Mouse (Mus musculus): Measurements from ENCODE around the gene Nrp1. TPM values are rescaled to one million over a fixed set of nuclear protein-coding genes. Genes with fewer than 3 reads are reported as not detected.

Gene Nrp1
- polyA plus RNA-seq, 1 experiment from 2014 or later: 151 TPM

GRCm38 (mm10) chr8:128474614-128475013 is 116.2 kb downstream of the Nrp1 start:
- Histone ChIP-seq H3K4me1 (replicated peaks) (no peaks in the 10 kb centered on the region; the same call in 1 of the 2 replicates), H3K9me3 (no peaks in the 10 kb centered on the region), H3K4me2 (no peak overlapping the region), H3K27me3 (no peaks in the 10 kb centered on the region), H3K9ac (no peak overlapping the region), H3K27ac (replicated peaks) (no peak overlapping the region), H3K36me3 (peaks cover 46% of the 10 kb centered on the region), H3K4me3 (no peak overlapping the region)
- WGBS: 72% methylated on average over 2 of the region's 2 CpGs
- ATAC-seq (ENCODE audit: low read depth): no peak

- WGBS: 59% methylated on average over 1 of the region's 1 CpGs
- Histone ChIP-seq H3K4me2 (no peak overlapping the region), H3K9me3 (no peaks in the 10 kb centered on the region), H3K27ac (replicated peaks) (no peak overlapping the region), H3K27me3 (no peaks in the 10 kb centered on the region), H3K36me3 (peaks cover 38% of the 10 kb centered on the region), H3K4me3 (no peak overlapping the region), H3K9ac (no peak overlapping the region), H3K4me1 (replicated peaks) (no peaks in the 10 kb centered on the region; the same call in 1 of the 2 replicates)
- no peak for ATAC-seq (ENCODE audit: low read depth)
These were observed 117.8 kb downstream of the Nrp1 start for GRCm38 (mm10) chr8:128476206-128476605.

- Histone ChIP-seq H3K27ac (replicated peaks) (no peak overlapping the region), H3K9ac (no peak overlapping the region), H3K4me3 (no peak overlapping the region), H3K36me3 (peaks cover 42% of the 10 kb centered on the region), H3K4me2 (no peak overlapping the region), H3K27me3 (no peaks in the 10 kb centered on the region), H3K4me1 (replicated peaks) (no peaks in the 10 kb centered on the region; the same call in 1 of the 2 replicates), H3K9me3 (no peaks in the 10 kb centered on the region)
- 86% methylated on average over 4 of the region's 4 CpGs for WGBS
- no peak for ATAC-seq (ENCODE audit: low read depth)
These were observed 119.6 kb downstream of the Nrp1 start for GRCm38 (mm10) chr8:128478017-128478416.

- Histone ChIP-seq H3K4me1 (replicated peaks) (peaks cover 3% of the 10 kb centered on the region; the same call in 1 of the 2 replicates), H3K36me3 (peaks cover 44% of the 10 kb centered on the region), H3K9ac (no peak overlapping the region), H3K27ac (replicated peaks) (no peak overlapping the region), H3K4me3 (no peak overlapping the region), H3K27me3 (no peaks in the 10 kb centered on the region), H3K4me2 (no peak overlapping the region), H3K9me3 (no peaks in the 10 kb centered on the region)
- ATAC-seq (ENCODE audit: low read depth): no peak
- WGBS: 76% methylated on average over 5 of the region's 5 CpGs
These were observed 121.1 kb downstream of the Nrp1 start for GRCm38 (mm10) chr8:128479309-128480013.

- no peak overlapping the region for H3K4me2 ChIP-seq
- WGBS: 89% methylated on average over 8 of the region's 8 CpGs
- no peak overlapping the region for H3K9ac ChIP-seq
- H3K4me3 ChIP-seq: no peak overlapping the region
- no peak for ATAC-seq (ENCODE audit: low read depth)
- H3K9me3 ChIP-seq: no peaks in the 10 kb centered on the region
- peaks cover 7% of the 10 kb centered on the region; the same call in 1 of the 2 replicates for H3K4me1 ChIP-seq (replicated peaks)
- H3K36me3 ChIP-seq: peaks cover 41% of the 10 kb centered on the region
- no peak overlapping the region for H3K27ac ChIP-seq (replicated peaks)
- H3K27me3 ChIP-seq: no peaks in the 10 kb centered on the region
These were observed 122.7 kb downstream of the Nrp1 start for GRCm38 (mm10) chr8:128480896-128481665.

- H3K27me3 ChIP-seq: no peaks in the 10 kb centered on the region
These were observed 124.9 kb downstream of the Nrp1 start for GRCm38 (mm10) chr8:128483344-128483743.

GRCm38 (mm10) chr8:128484720-128485124 is 126.3 kb downstream of the Nrp1 start:
- no peaks in the 10 kb centered on the region for H3K9me3 ChIP-seq
- no peak overlapping the region for H3K27ac ChIP-seq (replicated peaks)
- WGBS: 88% methylated on average over 1 of the region's 1 CpGs
- H3K27me3 ChIP-seq: no peaks in the 10 kb centered on the region
- H3K9ac ChIP-seq: no peak overlapping the region
- H3K4me1 ChIP-seq (replicated peaks): peaks cover 30% of the 10 kb centered on the region
- H3K4me2 ChIP-seq: no peak overlapping the region
- peaks cover 36% of the 10 kb centered on the region for H3K36me3 ChIP-seq
- no peak overlapping the region for H3K4me3 ChIP-seq
- ATAC-seq (ENCODE audit: low read depth): no peak

More at GRCm38 (mm10) chr8:128483344-128483743, 124.9 kb downstream of the Nrp1 start:
- 73% methylated on average over 3 of the region's 3 CpGs for WGBS
- H3K4me3 ChIP-seq: no peak overlapping the region
- H3K4me2 ChIP-seq: no peak overlapping the region
- no peak overlapping the region for H3K9ac ChIP-seq
- no peaks in the 10 kb centered on the region for H3K9me3 ChIP-seq
- ATAC-seq (ENCODE audit: low read depth): no peak
- no peak overlapping the region for H3K27ac ChIP-seq (replicated peaks)
- peaks cover 26% of the 10 kb centered on the region for H3K36me3 ChIP-seq
- H3K4me1 ChIP-seq (replicated peaks): peaks cover 17% of the 10 kb centered on the region

- no peak overlapping the region for H3K4me2 ChIP-seq
- no peaks in the 10 kb centered on the region for H3K9me3 ChIP-seq
- WGBS: 67% methylated on average over 2 of the region's 2 CpGs
- no peak overlapping the region for H3K4me3 ChIP-seq
- H3K36me3 ChIP-seq: peaks cover 34% of the 10 kb centered on the region
- no peaks in the 10 kb centered on the region for H3K27me3 ChIP-seq
- ATAC-seq (ENCODE audit: low read depth): no peak
- H3K27ac ChIP-seq (replicated peaks): no peak overlapping the region
- H3K9ac ChIP-seq: no peak overlapping the region
- H3K4me1 ChIP-seq (replicated peaks): peaks cover 43% of the 10 kb centered on the region
These were observed 127.6 kb downstream of the Nrp1 start for GRCm38 (mm10) chr8:128486043-128486442.

- 14% methylated on average over 10 of the region's 10 CpGs for WGBS
- Histone ChIP-seq H3K27me3 (no peaks in the 10 kb centered on the region), H3K4me1 (replicated peaks) (peaks cover 45% of the 10 kb centered on the region), H3K36me3 (peaks cover 24% of the 10 kb centered on the region), H3K9ac (no peak overlapping the region), H3K4me2 (no peak overlapping the region), H3K9me3 (no peaks in the 10 kb centered on the region), H3K27ac (replicated peaks) (peak overlapping the region; percentile 59; the same call in 1 of the 2 replicates), H3K4me3 (no peak overlapping the region)
- ATAC-seq (ENCODE audit: low read depth): no peak
These were observed 129.8 kb downstream of the Nrp1 start for GRCm38 (mm10) chr8:128487966-128488931.

GRCm38 (mm10) chr8:128489351-128489750 is 130.9 kb downstream of the Nrp1 start:
- no peak overlapping the region for H3K9ac ChIP-seq
- H3K27ac ChIP-seq (replicated peaks): peak overlapping the region; percentile 67
- ATAC-seq (ENCODE audit: low read depth): no peak
- peaks cover 35% of the 10 kb centered on the region for H3K36me3 ChIP-seq
- H3K27me3 ChIP-seq: no peaks in the 10 kb centered on the region
- H3K4me2 ChIP-seq: no peak overlapping the region
- no peaks in the 10 kb centered on the region for H3K9me3 ChIP-seq
- WGBS: 87% methylated on average over 1 of the region's 1 CpGs
- peaks cover 43% of the 10 kb centered on the region for H3K4me1 ChIP-seq (replicated peaks)
- no peak overlapping the region for H3K4me3 ChIP-seq

GRCm38 (mm10) chr8:128491126-128492067 is 133.0 kb downstream of the Nrp1 start:
- WGBS: 49% methylated on average over 5 of the region's 5 CpGs
- H3K9ac ChIP-seq: no peak overlapping the region
- H3K27ac ChIP-seq (replicated peaks): peak overlapping the region; percentile 59
- no peaks in the 10 kb centered on the region for H3K9me3 ChIP-seq
- H3K4me2 ChIP-seq: no peak overlapping the region
- H3K4me3 ChIP-seq: no peak overlapping the region
- ATAC-seq (ENCODE audit: low read depth): peak; percentile 70
- H3K36me3 ChIP-seq: peaks cover 48% of the 10 kb centered on the region
- H3K4me1 ChIP-seq (replicated peaks): peaks cover 38% of the 10 kb centered on the region
- H3K27me3 ChIP-seq: no peaks in the 10 kb centered on the region
